Mouse (Mus musculus) MEL-GATA-1-ER (cell line): ENCODE data around the gene Rhebl1.

Experiments used
- DNase-seq: peaks from one replicate; pipeline ENCODE4 v3.0.0-alpha.2; 2012; ENCODE audit warnings: low read depth; ENCODE audit errors: extremely low read depth

Gene Rhebl1

DNA sequence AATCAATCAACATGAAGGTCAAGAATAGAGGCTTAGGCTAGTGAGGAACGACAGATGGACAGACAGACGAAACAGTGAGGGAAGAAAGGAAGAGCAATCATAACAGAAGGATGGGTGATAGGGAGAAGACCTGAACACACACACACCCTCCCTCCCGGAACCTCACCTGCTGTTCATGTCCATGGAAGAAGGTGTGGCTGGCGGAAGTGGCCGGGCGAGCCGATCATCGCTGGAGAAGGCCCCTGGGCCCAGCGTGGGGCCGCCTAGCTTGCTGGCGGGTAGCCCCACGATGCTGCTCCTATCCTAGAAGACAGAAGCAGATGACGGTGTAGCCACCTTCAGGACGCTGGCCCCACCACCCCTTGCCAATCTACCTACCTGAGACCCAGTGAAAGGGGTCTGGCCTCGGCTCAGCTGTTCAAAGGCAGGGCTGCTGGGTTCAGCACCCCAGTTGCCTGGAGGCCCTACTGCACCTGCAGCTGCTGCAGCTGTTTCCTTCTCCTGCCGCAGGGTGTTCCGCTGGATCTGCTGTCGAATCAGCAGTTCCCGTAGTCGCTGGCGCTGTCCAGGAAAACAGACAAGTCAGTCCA, 43.0 kb downstream of the Rhebl1 start:
- DNase-seq, result no peak

GRCm38 (mm10) chr15:98850668-98851067, 43.7 kb downstream of the Rhebl1 start:
- DNase-seq, result no peak

- no peak for DNase-seq
Observed at GRCm38 (mm10) chr15:98849956-98850600, 44.3 kb downstream of the Rhebl1 start.

DNA sequence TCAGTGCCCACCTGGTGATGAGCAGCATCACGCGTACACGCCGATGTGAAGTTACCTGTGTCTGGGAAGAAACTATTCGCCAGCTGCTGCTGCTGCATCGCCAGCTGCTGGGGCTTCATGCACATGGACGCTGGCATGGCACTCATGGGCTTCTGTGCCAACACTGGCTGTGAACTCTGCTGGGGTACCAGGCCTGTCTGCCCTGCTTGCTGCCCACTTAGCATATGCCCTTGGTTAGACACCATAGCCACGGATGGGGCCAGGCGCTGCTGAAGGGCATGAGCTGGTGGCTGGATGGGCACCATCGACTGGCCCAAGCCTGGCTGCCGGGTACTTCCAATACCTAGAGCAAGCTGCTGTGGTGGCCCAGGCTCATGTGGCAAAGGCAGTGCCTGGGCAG, 45.2 kb downstream of the Rhebl1 start:
- no peak for DNase-seq

DNA sequence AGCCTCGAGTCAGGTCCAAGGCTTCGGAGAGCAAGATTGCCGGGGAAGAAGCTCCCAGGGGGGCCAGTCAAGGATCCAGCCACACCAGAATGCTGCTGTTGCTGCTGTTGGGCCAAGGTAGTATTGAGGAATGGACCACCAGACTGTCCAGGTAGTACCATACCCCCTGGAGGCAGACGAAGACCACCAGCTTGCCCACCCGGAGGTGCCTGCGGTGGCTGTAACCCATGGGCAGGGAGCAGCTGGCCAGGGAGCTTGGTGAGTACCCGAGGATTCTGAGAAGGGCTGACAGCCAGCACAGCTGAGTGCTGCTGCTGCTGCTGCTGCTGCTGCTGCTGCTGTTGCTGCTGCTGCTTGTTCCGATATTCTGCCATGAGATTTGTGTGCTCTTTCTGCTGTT, 48.2 kb downstream of the Rhebl1 start:
- DNase-seq, result no peak

GRCm38 (mm10) chr15:98845149-98845548, 49.2 kb downstream of the Rhebl1 start:
- DNase-seq, result no peak

- DNase-seq, result no peak
Observed at GRCm38 (mm10) chr15:98843595-98844223, 50.6 kb downstream of the Rhebl1 start.

GRCm38 (mm10) chr15:98839671-98840585, 54.4 kb downstream of the Rhebl1 start:
- DNase-seq, result no peak

- no peak for DNase-seq
Observed at GRCm38 (mm10) chr15:98839161-98839560, 55.2 kb downstream of the Rhebl1 start.

GRCm38 (mm10) chr15:98837743-98838103, 56.6 kb downstream of the Rhebl1 start:
- no peak for DNase-seq

DNA sequence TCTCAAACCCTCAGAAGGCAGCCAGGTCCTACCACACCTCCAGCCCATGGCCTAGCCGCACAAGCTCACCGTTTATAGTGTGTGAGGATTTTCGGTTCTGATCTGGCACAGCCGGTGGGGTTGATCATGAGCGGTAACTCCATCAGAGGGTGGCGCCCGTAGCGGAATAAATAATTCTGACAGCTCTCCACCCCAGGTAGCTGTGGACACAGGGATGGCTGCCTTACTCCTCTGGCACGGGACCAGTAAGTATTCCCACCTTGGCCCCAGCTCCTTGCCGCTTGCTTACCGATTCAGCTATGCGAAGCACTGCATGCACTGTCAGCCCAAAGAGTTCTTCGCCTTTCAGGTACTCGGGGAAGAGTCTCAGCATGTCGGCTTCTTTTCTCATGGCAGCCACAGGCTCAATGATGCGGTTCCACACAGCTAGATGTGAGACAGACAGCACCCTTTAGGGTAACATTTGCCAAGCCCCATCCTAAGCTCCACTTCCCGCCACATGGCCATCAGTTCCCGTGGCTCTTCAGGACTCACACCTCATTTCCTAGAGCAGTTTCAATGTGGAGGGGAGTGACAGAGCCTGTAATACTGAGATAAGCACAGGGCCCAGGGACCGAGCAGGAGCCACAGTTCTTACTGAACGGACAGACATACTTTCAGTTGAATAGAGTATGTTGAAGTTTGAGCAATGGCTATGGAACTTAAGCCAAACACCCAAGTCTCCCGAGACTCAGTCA, 57.2 kb downstream of the Rhebl1 start:
- DNase-seq, result no peak

- no peak for DNase-seq
Observed at GRCm38 (mm10) chr15:98835291-98835690, 59.0 kb downstream of the Rhebl1 start.

DNA sequence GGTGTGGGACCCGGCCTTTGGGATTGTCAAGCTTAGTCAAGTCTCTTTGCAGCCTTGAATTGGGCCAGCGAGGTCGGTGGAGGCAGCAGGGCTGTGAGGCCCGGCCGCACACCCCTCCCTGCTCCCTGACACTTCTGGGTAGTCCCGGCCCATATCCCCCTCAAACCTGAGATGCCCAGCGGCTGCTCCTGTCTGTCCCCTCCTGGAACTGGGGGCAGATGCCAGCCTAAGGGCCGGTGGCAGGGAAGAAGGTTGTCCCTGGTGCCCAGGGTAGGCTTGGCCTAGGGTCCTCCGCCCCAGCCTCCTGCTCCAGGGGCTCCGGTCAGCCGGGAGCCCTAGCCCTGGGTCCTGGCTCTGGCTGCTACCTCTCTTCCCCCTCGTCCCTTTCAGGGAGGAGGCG, 60.3 kb downstream of the Rhebl1 start:
- DNase-seq, result no peak

DNA sequence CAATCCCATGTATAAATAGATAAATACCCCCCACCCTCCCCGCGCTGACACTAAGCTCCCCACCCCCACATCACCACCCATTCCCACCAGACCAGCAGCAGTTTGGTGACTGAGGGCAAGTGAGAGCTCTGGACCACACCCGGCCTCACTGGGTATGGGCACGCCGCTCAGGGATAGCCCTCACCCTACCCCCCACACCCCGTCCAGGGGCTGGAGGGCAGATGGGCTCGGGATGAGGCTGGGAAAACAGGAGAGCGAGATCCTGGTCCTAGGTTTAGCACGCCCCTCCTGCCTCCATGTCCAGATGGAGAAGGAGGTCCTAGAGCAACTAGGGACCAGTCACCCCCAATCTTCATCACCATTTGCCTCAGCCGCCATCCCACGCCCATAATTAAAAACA, 61.1 kb downstream of the Rhebl1 start:
- DNase-seq, result no peak

- peak; percentile 79 for DNase-seq
Observed at GRCm38 (mm10) chr15:98832161-98833058, 61.9 kb downstream of the Rhebl1 start.

DNA sequence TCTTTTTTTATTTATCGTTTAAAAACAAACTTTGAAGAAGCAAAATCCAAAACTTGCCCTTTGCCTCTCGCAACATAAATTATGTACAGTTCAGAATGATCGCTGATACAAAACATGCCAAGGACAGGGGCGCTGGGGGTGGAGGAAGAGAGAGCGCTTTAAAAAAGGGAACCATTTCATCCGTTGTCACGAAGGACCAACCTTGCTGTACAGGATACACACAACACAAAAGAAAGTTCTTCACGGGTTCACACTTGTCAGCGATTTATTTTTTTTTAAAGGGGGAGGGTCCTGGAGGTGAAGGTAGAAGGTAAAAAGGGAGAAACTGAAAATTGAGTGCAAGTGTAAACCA, 62.7 kb downstream of the Rhebl1 start:
- no peak for DNase-seq

DNA sequence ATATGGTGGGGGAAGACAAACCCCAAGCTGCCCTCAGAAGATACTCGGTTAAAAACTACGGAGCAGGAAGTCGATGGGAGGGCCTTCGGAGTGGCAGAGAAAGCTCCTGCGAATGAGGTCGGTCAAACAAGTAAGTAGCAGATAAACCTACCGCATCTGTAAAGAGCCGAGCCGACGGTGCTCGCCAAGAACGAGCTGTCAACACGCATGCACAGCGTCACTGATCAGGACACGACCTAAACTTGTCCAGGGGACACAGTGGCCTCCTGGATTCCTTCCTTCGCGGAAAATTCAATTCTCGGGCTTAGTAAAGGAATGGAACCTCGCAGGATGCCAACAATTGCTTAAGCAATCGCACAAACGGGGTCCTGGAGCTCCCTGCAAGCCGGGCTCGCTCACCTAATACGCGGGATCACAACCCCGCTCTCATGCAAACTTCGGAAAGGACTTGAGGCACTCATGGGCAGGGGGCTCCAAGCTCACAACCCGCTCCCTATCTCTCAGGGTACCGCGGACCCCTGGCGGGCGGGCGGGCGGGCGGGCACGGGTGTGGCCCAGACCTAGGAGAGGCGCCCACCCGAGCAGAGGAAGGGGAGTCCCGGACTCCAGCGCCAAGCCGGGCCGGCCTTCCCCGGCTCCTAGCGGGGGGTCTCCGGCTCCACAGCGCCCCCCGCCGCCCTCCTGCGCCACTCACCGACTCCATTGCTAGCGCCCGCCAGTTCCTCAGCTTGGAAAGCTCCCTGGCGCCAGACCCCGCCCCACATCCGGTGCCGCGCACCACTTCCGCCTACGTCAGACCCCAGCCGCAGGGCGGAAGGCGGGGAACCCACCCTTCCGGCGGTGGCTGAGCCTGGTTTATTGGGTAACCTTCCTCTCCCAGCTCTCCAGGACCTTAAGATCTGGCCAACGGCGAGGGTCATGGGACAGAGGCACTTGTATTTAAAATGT, 63.3 kb downstream of the Rhebl1 start, which contains the start of gene Prkag1:
TSS of gene Prkag1 (minus strand) at position 786 of the 948 bp plus-strand sequence.
- DNase-seq, result peak; percentile 97
